Mouse (Mus musculus) forebrain, postnatal 0 days (tissue): Measurements from ENCODE around the gene Nek11. TPM values are rescaled to one million over a fixed set of nuclear protein-coding genes. Genes with fewer than 3 reads are reported as not detected.

ENCODE experiments used
- ATAC-seq: fragments of 200-750 bp; cut with Nextera tagmentation; 2 replicates; pipeline ENCODE4 v1.8.0; 2017; ENCODE audit warnings: mild to moderate bottlenecking, moderate library complexity
- DNase-seq: peaks from one replicate; pipeline ENCODE4 v3.0.0-alpha.2; 2015
- H3K27ac ChIP-seq: fragments of 300-500 bp; sonication (generic); 2 replicates; pipeline ENCODE4 v1.5.1; 2014; ENCODE audit warnings: low read depth, mild to moderate bottlenecking, antibody characterized with exemption, low read length, moderate library complexity, mixed read lengths
- H3K27me3 ChIP-seq: fragments of 300-500 bp; sonication (generic); 2 replicates; pipeline ENCODE4 v1.6.1; 2014; ENCODE audit warnings: mild to moderate bottlenecking, low read length, mixed read lengths; ENCODE audit not compliant: insufficient read depth
- H3K36me3 ChIP-seq: fragments of 300-500 bp; sonication (generic); 2 replicates; pipeline ENCODE4 v1.6.1; 2014; ENCODE audit warnings: mild to moderate bottlenecking, moderate library complexity; ENCODE audit not compliant: insufficient read depth
- H3K4me1 ChIP-seq: fragments of 300-500 bp; sonication (generic); 2 replicates; pipeline ENCODE4 v1.6.1; 2014; ENCODE audit warnings: antibody characterized with exemption; ENCODE audit not compliant: insufficient read depth
- H3K4me2 ChIP-seq: fragments of 300-500 bp; sonication (generic); 2 replicates; pipeline ENCODE4 v1.6.1; 2014; ENCODE audit warnings: low read depth, mild to moderate bottlenecking, moderate library complexity
- H3K4me3 ChIP-seq: fragments of 300-500 bp; sonication (generic); 2 replicates; pipeline ENCODE4 v1.5.1; 2014; ENCODE audit warnings: low read depth, low read length, mixed read lengths
- H3K9ac ChIP-seq: fragments of 300-500 bp; sonication (generic); 2 replicates; pipeline ENCODE4 v1.6.1; 2014; ENCODE audit warnings: mild to moderate bottlenecking
- H3K9me3 ChIP-seq: fragments of 300-500 bp; sonication (generic); 2 replicates; pipeline ENCODE4 v1.6.1; 2016; ENCODE audit warnings: low read length
- CTCF ChIP-seq: sonication (generic); IDR thresholded peaks from 2 replicates; pipeline ENCODE4 v1.5.1; 2016; ENCODE audit warnings: antibody characterized with exemption, control low read depth, low read depth
- WGBS: fragments of 180-500 bp; shearing (Covaris S2); extraction: QIAGEN DNeasy Blood & Tissue Kit; methylation state at CpG from one replicate; pipeline ENCODE4 v1.1.7; 2014; 5-methylcytosine and 5-hydroxymethylcytosine counted together
- polyA plus RNA-seq: library from polyadenylated mRNA; unstranded; fragments of >200 nt; fragmentation: Nextera tagmentation; extraction: Ambion mirVana; gene quantifications from 2 replicates; pipeline ENCODE4 v1.2.1, GENCODE M21; 2015
- total RNA-seq: library from RNA; depleted of rRNA; stranded (reverse); fragments of >200 nt; gene quantifications from 2 replicates; pipeline ENCODE4 v1.2.3, GENCODE M21; 2014

Gene Nek11
- total and polyA plus RNA-seq, 2 experiments from 2014 or later: 3.3 to 4.1 TPM

DNA sequence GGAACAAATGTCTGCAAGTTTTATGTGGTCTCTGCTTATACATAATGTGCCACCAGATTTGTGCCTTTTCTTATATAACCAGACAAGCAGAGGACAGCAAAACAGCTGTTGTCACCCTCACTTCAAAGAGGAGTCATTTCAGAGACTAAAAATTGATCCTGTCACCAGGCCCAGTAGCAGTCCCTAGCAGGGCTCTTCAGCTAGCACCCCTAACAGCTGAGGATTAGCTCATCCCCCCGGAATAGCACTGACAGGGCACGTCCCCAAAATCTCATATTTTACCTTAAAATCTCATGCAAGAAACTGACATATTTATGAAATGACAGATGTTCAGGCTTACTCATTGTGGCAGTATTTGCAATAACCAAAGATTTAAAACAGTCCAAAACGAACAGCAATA lies 17.7 kb downstream of the Nek11 start:
- H3K9ac ChIP-seq: no peak overlapping the region
- no peaks in the 10 kb centered on the region for H3K36me3 ChIP-seq
- TF ChIP-seq CTCF: no peak
- no peak overlapping the region; the same call in 1 of the 2 replicates for H3K27ac ChIP-seq
- WGBS: 58% methylated on average over 3 of the region's 3 CpGs
- H3K9me3 ChIP-seq: no peaks in the 10 kb centered on the region
- no peak overlapping the region for H3K4me2 ChIP-seq
- H3K27me3 ChIP-seq: no peaks in the 10 kb centered on the region
- H3K4me3 ChIP-seq: no peak overlapping the region
- DNase-seq: no peak
- no peak for ATAC-seq
- H3K4me1 ChIP-seq: 0 out of 2 replicates have a peak, but pooled peaks cover 16% of the 10 kb centered on the region

DNA sequence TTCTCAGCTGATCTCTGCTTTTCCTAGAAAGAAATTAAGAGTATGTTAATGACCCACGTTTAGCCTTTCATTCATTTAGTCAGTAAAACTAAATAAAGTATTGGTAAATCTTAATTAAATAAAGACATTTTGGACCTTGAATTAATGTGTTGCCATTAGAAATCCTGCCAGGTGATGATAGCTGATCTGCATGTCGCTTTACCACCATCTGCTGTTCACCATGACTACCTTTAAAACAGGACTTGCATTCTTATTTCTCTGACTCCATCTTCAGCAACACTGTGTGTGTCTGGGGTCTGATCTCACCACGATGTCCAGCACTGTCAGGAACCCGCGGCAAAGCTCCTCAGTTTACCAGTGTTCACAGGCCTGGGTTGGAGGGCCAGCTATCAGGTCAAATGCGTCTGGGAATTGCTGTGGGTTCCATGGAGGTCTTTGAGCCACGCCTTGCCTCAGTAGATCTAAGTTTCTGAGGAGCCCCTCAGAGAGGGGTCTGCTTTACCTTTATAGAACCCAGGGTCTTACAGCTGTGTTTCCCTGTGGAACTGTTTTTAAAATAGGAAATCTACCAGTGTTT lies 18.3 kb downstream of the Nek11 start:
- Histone ChIP-seq H3K4me2 (no peak overlapping the region), H3K36me3 (no peaks in the 10 kb centered on the region), H3K4me3 (no peak overlapping the region), H3K27ac (no peak overlapping the region; the same call in 1 of the 2 replicates), H3K9ac (no peak overlapping the region), H3K9me3 (no peaks in the 10 kb centered on the region), H3K27me3 (no peaks in the 10 kb centered on the region), H3K4me1 (0 out of 2 replicates have a peak, but pooled peaks cover 16% of the 10 kb centered on the region)
- peak; percentile 78 for TF ChIP-seq CTCF
- DNase-seq: peak; percentile 57
- no peak for ATAC-seq
- whole genome bisulfite sequencing: 73% methylated on average over 7 of the region's 7 CpGs

DNA sequence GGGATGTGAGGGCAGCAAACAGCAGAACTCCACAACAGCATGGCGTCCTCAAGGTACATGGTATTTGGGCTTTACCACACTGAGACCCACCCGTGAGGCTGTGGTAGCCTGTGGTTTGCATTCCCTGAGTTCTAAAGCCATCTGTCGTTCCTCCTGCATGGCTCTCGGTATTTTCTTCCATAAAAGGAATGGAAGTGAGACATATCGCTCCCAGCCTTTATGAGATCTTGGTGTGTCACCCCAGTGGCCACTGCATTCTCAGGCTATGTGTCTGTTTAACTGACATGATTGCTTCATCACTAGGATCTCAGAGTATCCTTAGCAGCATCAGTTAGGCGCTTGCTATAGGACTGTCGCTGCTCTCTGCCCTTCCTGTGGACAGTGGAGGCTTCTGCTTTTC lies 18.9 kb downstream of the Nek11 start:
- Histone ChIP-seq H3K4me1 (0 out of 2 replicates have a peak, but pooled peaks cover 16% of the 10 kb centered on the region), H3K4me3 (no peak overlapping the region), H3K9me3 (no peaks in the 10 kb centered on the region), H3K36me3 (no peaks in the 10 kb centered on the region), H3K27me3 (no peaks in the 10 kb centered on the region), H3K4me2 (no peak overlapping the region), H3K9ac (no peak overlapping the region), H3K27ac (no peak overlapping the region)
- DNase-seq (no peak), ATAC-seq (no peak)
- no peak for TF ChIP-seq CTCF
- WGBS: 68% methylated on average over 7 of the region's 7 CpGs

DNA sequence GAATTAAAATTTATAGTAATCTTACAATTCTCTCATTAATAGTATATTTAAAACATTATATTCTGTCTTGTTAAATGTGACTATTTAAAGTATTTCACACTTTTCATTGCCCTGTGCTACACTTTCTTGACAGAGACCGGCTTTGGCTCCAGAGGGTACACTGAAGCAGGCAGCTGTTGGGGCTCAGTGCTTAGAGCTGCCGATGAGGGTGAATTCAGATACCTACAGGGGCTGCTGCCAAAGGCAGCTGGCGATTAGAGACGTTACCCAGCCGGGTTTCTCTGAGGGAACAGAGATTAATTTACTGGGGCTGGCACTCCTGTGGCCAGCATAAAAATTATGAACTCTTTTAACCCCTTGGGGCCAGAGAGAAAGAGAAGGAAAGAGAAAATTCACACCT lies 21.0 kb downstream of the Nek11 start:
- DNase-seq: no peak
- Histone ChIP-seq H3K4me1 (0 out of 2 replicates have a peak, but pooled peaks cover 13% of the 10 kb centered on the region), H3K9ac (no peak overlapping the region), H3K4me2 (no peak overlapping the region), H3K27me3 (no peaks in the 10 kb centered on the region), H3K4me3 (no peak overlapping the region), H3K27ac (no peak overlapping the region), H3K36me3 (no peaks in the 10 kb centered on the region), H3K9me3 (no peaks in the 10 kb centered on the region)
- no peak for TF ChIP-seq CTCF
- no peak for ATAC-seq
- WGBS: 44% methylated on average over 5 of the region's 5 CpGs

DNA sequence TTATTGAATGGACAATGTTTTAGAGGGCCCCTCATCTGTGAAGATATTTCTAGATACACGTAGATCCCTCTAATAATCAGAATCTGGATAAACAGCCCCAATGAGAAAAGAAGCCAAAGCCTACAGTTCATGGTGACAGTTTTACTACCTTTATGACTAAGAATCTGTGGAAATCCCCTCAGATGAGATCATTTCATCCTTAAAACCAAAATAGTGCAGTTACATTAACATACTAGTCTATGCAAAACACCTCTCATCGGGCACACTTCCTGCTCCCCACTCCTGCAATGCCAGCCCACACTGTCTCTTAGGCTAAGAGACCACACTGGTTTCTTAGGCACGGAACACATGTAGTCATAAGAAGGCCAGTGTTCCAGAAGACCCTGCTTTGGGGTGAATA lies 26.7 kb downstream of the Nek11 start:
- Histone ChIP-seq H3K4me1 (no peaks in the 10 kb centered on the region), H3K9me3 (no peaks in the 10 kb centered on the region), H3K36me3 (no peaks in the 10 kb centered on the region), H3K4me3 (no peak overlapping the region), H3K4me2 (no peak overlapping the region), H3K27ac (no peak overlapping the region), H3K27me3 (no peaks in the 10 kb centered on the region), H3K9ac (no peak overlapping the region)
- ATAC-seq (no peak), DNase-seq (no peak)
- TF ChIP-seq CTCF: no peak
- 87% methylated on average over 3 of the region's 3 CpGs for WGBS

DNA sequence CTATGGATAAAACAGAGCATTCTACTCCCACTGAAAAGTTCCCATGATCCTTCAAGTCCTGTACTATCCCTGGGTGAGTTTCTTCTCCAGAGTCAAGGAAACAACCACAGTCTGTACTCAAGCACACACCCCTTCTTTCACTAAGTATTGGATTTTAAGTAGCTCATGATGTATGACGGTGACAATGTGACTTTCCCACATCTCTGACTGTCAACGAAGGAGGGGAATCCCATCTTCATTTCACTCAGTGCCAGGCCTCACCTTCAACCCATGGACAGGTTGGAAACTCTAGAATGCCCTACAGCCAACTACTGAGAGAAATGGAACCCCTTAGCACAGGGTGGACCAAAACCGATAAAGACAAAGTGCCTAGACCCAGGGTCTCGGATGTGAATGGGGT lies 29.1 kb downstream of the Nek11 start:
- H3K9me3 ChIP-seq: no peaks in the 10 kb centered on the region
- TF ChIP-seq CTCF: no peak
- no peak overlapping the region for H3K4me2 ChIP-seq
- H3K27ac ChIP-seq: no peak overlapping the region
- no peak for DNase-seq
- 93% methylated on average over 4 of the region's 4 CpGs for whole genome bisulfite sequencing
- no peaks in the 10 kb centered on the region for H3K27me3 ChIP-seq
- H3K9ac ChIP-seq: no peak overlapping the region
- H3K4me3 ChIP-seq: no peak overlapping the region
- ATAC-seq: no peak
- no peaks in the 10 kb centered on the region for H3K4me1 ChIP-seq
- H3K36me3 ChIP-seq: no peaks in the 10 kb centered on the region

DNA sequence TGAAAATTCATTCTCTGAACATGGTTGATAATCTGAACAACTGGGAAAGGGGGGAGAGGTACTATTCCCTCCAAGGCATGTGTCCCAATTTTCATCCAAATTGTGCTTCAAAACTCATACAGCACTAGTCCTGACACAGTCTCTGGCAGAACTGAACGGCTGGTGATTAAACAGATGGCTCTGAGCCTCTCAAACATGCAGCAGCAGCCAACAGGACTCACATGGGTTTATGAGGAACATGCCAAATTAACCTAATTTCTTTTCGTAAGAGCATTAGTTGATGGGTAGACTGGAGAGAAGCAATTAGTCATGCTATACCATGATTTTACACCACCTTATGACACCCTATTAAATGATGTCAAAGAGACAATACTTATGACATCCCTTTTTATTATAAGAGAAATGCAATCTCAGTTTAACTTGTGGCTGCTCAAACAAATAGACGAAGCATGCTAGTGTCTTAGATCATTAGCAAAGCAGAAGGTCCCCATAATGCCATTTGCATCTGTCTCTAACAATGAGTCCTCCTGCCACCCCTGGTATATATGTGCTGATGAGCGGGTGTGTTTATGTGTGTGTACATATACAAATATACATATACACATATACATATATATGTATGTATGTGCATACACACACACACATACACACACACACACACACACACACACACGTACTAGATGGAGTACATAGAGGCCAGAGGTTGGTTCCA lies 31.6 kb downstream of the Nek11 start:
- no peaks in the 10 kb centered on the region for H3K4me1 ChIP-seq
- no peak overlapping the region for H3K4me3 ChIP-seq
- no peak overlapping the region for H3K4me2 ChIP-seq
- DNase-seq (peak; percentile 67), ATAC-seq (peak; percentile 82)
- H3K9me3 ChIP-seq: no peaks in the 10 kb centered on the region
- no peaks in the 10 kb centered on the region for H3K27me3 ChIP-seq
- no peak overlapping the region for H3K27ac ChIP-seq
- no peaks in the 10 kb centered on the region for H3K36me3 ChIP-seq
- no peak for TF ChIP-seq CTCF
- 53% methylated on average over 5 of the region's 5 CpGs for WGBS
- H3K9ac ChIP-seq: no peak overlapping the region
